Mouse (Mus musculus): ENCODE measurements at regions not wholly inside any gene's neighbourhood (a gene's known extent, or its start where the extent isn't known, plus 50 kb on each side); places are given as distances from the start of the nearest gene placed in this dataset.

GRCm38 (mm10) chr1:127152840-127153239 lies 52.0 kb upstream of the Mgat5 start:
- no peaks in the 10 kb centered on the region for H3K36me3 ChIP-seq (ENCODE audit: insufficient read depth, low read length)
- H3K4me2 ChIP-seq (ENCODE audit: low read length), result no peak overlapping the region
- DNase-seq (ENCODE audit: low spot score), result no peak
- no peaks in the 10 kb centered on the region for H3K4me1 ChIP-seq (replicated peaks; ENCODE audit: insufficient read depth, low read length)
- TF ChIP-seq CTCF (IDR thresholded peaks at IDR 0.05; ENCODE audit: low read depth), result no peak
- WGBS, result 76% methylated on average over 6 of the region's 6 CpGs
- ATAC-seq (replicated peaks; ENCODE audit: low FRiP score, low read depth), result no peak
- no peak overlapping the region for H3K4me3 ChIP-seq (replicated peaks; ENCODE audit: low read depth, low read length)
- no peaks in the 10 kb centered on the region for H3K27me3 ChIP-seq (ENCODE audit: insufficient read depth, low read length)
- no peak overlapping the region for H3K27ac ChIP-seq
- H3K9me3 ChIP-seq (replicated peaks; ENCODE audit: low read length), result no peaks in the 10 kb centered on the region
- no peak overlapping the region for H3K9ac ChIP-seq (ENCODE audit: low read depth, low read length)

DNA sequence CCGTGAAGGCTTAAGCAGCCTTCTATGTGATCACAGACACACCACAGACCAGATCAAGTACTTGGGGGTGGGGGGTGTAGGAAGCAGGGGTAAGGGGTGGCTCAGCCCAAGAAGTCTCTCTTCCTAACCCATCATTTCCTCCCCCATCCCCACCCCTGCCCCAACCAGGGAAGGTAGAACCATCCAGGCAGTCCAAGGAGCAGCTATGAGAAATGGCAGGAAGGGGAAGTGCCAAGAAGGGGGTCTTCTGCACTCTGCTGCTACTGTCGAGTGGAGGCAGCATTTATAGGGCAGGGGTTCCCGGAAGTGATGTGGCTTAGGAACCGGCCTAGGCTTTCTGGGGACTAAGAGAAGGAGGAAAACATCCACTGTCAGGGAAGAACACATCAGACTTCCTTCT lies 69.3 kb upstream of the Mgat5 start:
- H3K4me1 ChIP-seq (replicated peaks; ENCODE audit: insufficient read depth, low read length), result no peaks in the 10 kb centered on the region
- no peak overlapping the region for H3K27ac ChIP-seq
- ATAC-seq (replicated peaks; ENCODE audit: low FRiP score, low read depth) (no peak), DNase-seq (ENCODE audit: low spot score) (no peak)
- no peaks in the 10 kb centered on the region for H3K9me3 ChIP-seq (replicated peaks; ENCODE audit: low read length)
- no peak for TF ChIP-seq CTCF (IDR thresholded peaks at IDR 0.05; ENCODE audit: low read depth)
- H3K9ac ChIP-seq (ENCODE audit: low read depth, low read length), result no peak overlapping the region
- H3K36me3 ChIP-seq (ENCODE audit: insufficient read depth, low read length), result no peaks in the 10 kb centered on the region
- H3K4me2 ChIP-seq (ENCODE audit: low read length), result no peak overlapping the region
- H3K4me3 ChIP-seq (replicated peaks; ENCODE audit: low read depth, low read length), result no peak overlapping the region
- no peaks in the 10 kb centered on the region for H3K27me3 ChIP-seq (ENCODE audit: insufficient read depth, low read length)
- WGBS, result 70% methylated on average over 4 of the region's 4 CpGs

DNA sequence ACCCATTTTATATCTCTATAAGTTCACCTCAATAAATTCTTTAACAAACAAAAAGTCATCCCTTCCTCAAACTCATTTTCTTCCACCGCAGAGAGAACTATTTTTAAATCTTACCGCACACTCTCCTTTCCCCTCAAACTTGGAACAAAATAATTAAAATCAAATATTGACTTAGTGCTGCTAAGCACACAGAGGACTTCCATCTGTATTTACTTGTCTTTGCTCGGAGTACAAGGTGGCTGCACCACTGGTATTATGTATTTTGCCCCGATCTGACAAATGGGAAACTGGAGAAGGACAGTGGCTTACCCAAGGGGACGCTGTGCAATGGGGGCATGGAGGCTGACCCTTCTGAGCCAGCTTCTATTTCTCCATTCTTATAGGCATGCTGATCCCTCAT lies 72.9 kb upstream of the Mgat5 start:
- H3K4me3 ChIP-seq (replicated peaks; ENCODE audit: low read depth, low read length), result no peak overlapping the region
- no peaks in the 10 kb centered on the region for H3K9me3 ChIP-seq (replicated peaks; ENCODE audit: low read length)
- TF ChIP-seq CTCF (IDR thresholded peaks at IDR 0.05; ENCODE audit: low read depth), result no peak
- no peak overlapping the region for H3K9ac ChIP-seq (ENCODE audit: low read depth, low read length)
- 68% methylated on average over 5 of the region's 5 CpGs for WGBS
- no peak overlapping the region for H3K27ac ChIP-seq
- H3K36me3 ChIP-seq (ENCODE audit: insufficient read depth, low read length), result no peaks in the 10 kb centered on the region
- H3K4me1 ChIP-seq (replicated peaks; ENCODE audit: insufficient read depth, low read length), result no peaks in the 10 kb centered on the region
- H3K4me2 ChIP-seq (ENCODE audit: low read length), result no peak overlapping the region
- ATAC-seq (replicated peaks; ENCODE audit: low FRiP score, low read depth) (no peak), DNase-seq (ENCODE audit: low spot score) (no peak)
- no peaks in the 10 kb centered on the region for H3K27me3 ChIP-seq (ENCODE audit: insufficient read depth, low read length)

- ATAC-seq (replicated peaks; ENCODE audit: low FRiP score, low read depth) (no peak), DNase-seq (ENCODE audit: low spot score) (no peak)
- Histone ChIP-seq H3K4me1 (replicated peaks; ENCODE audit: insufficient read depth, low read length) (no peaks in the 10 kb centered on the region), H3K4me2 (ENCODE audit: low read length) (no peak overlapping the region), H3K4me3 (replicated peaks; ENCODE audit: low read depth, low read length) (no peak overlapping the region), H3K27ac (no peak overlapping the region), H3K27me3 (ENCODE audit: insufficient read depth, low read length) (no peaks in the 10 kb centered on the region), H3K9me3 (replicated peaks; ENCODE audit: low read length) (no peaks in the 10 kb centered on the region), H3K9ac (ENCODE audit: low read depth, low read length) (no peak overlapping the region), H3K36me3 (ENCODE audit: insufficient read depth, low read length) (no peaks in the 10 kb centered on the region)
- no peak for TF ChIP-seq CTCF (IDR thresholded peaks at IDR 0.05; ENCODE audit: low read depth)
- WGBS, result 84% methylated on average over 5 of the region's 5 CpGs
Measured at GRCm38 (mm10) chr1:127124862-127125261, 80.0 kb upstream of the Mgat5 start.

DNA sequence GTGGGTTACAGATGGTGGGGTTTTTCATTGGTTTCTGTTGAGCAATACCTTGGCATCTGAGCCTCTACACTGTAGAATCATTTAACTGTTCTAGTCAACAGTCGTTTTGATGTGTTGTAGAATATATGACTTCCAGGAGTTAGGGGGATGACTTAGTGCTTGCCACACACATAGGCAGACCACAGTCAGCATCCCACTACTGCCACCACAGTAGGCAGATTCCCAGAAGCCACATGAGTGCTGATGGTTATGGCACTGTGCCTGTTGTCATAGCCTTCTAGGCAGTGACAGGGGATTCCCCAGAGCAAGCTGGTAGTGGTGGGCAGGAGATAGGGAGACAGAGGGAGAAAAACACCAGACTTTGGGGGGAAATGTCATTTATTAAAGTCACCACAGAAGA lies 86.8 kb upstream of the Mgat5 start:
- no peak for TF ChIP-seq CTCF (IDR thresholded peaks at IDR 0.05; ENCODE audit: low read depth)
- no peak overlapping the region for H3K4me2 ChIP-seq (ENCODE audit: low read length)
- WGBS, result 60% methylated on average over 1 of the region's 1 CpGs
- H3K9ac ChIP-seq (ENCODE audit: low read depth, low read length), result no peak overlapping the region
- no peaks in the 10 kb centered on the region for H3K36me3 ChIP-seq (ENCODE audit: insufficient read depth, low read length)
- H3K4me3 ChIP-seq (replicated peaks; ENCODE audit: low read depth, low read length), result no peak overlapping the region
- ATAC-seq (replicated peaks; ENCODE audit: low FRiP score, low read depth), result no peak
- no peaks in the 10 kb centered on the region for H3K9me3 ChIP-seq (replicated peaks; ENCODE audit: low read length)
- DNase-seq (ENCODE audit: low spot score), result no peak
- H3K4me1 ChIP-seq (replicated peaks; ENCODE audit: insufficient read depth, low read length), result no peaks in the 10 kb centered on the region
- no peak overlapping the region for H3K27ac ChIP-seq
- no peaks in the 10 kb centered on the region for H3K27me3 ChIP-seq (ENCODE audit: insufficient read depth, low read length)

GRCm38 (mm10) chr1:127107485-127107884 lies 97.3 kb upstream of the Mgat5 start:
- H3K9me3 ChIP-seq (replicated peaks; ENCODE audit: low read length), result no peaks in the 10 kb centered on the region
- no peak overlapping the region for H3K27ac ChIP-seq
- WGBS, result 67% methylated on average over 5 of the region's 5 CpGs
- ATAC-seq (replicated peaks; ENCODE audit: low FRiP score, low read depth) (no peak), DNase-seq (ENCODE audit: low spot score) (no peak)
- H3K4me1 ChIP-seq (replicated peaks; ENCODE audit: insufficient read depth, low read length), result no peaks in the 10 kb centered on the region
- no peak overlapping the region for H3K4me3 ChIP-seq (replicated peaks; ENCODE audit: low read depth, low read length)
- no peaks in the 10 kb centered on the region for H3K27me3 ChIP-seq (ENCODE audit: insufficient read depth, low read length)
- no peaks in the 10 kb centered on the region for H3K36me3 ChIP-seq (ENCODE audit: insufficient read depth, low read length)
- no peak overlapping the region for H3K9ac ChIP-seq (ENCODE audit: low read depth, low read length)
- no peak for TF ChIP-seq CTCF (IDR thresholded peaks at IDR 0.05; ENCODE audit: low read depth)
- no peak overlapping the region for H3K4me2 ChIP-seq (ENCODE audit: low read length)

GRCm38 (mm10) chr1:127105861-127106260 lies 99.0 kb upstream of the Mgat5 start:
- H3K27me3 ChIP-seq (ENCODE audit: insufficient read depth, low read length), result no peaks in the 10 kb centered on the region
- no peak for ATAC-seq (replicated peaks; ENCODE audit: low FRiP score, low read depth)
- no peak overlapping the region for H3K4me2 ChIP-seq (ENCODE audit: low read length)
- no peak overlapping the region for H3K4me3 ChIP-seq (replicated peaks; ENCODE audit: low read depth, low read length)
- H3K4me1 ChIP-seq (replicated peaks; ENCODE audit: insufficient read depth, low read length), result no peaks in the 10 kb centered on the region
- DNase-seq (ENCODE audit: low spot score), result no peak
- H3K27ac ChIP-seq, result no peak overlapping the region
- no peak overlapping the region for H3K9ac ChIP-seq (ENCODE audit: low read depth, low read length)
- no peaks in the 10 kb centered on the region for H3K9me3 ChIP-seq (replicated peaks; ENCODE audit: low read length)
- 64% methylated on average over 8 of the region's 8 CpGs for WGBS
- H3K36me3 ChIP-seq (ENCODE audit: insufficient read depth, low read length), result no peaks in the 10 kb centered on the region
- no peak for TF ChIP-seq CTCF (IDR thresholded peaks at IDR 0.05; ENCODE audit: low read depth)

Measured in kidney, postnatal 0 days (tissue).